Mouse (Mus musculus) spleen, adult 2 months (tissue): ENCODE measurements around the gene Rbpms2. TPM values are rescaled to one million over a fixed set of nuclear protein-coding genes. Genes with fewer than 3 reads are reported as not detected.

Experiments
- DNase-seq, 2 experiments: peaks; one replicate each; pipeline versions ENCODE4 v3.0.0 to v3.0.0-alpha.2; 2012 to 2021; ENCODE audit warnings: low spot score in 2 of 2, low read depth in 1 of 2
- H3K27ac ChIP-seq: fragments of 200-500 bp; 2 replicates; pipeline ENCODE4 v1.5.1; 2012; ENCODE audit warnings: low read length, inconsistent platforms; ENCODE audit not compliant: insufficient read depth
- H3K27me3 ChIP-seq: fragments of 200-500 bp; 2 replicates; pipeline ENCODE4 v1.6.1; 2012; ENCODE audit warnings: mild to moderate bottlenecking, moderate library complexity, low read length, inconsistent platforms; ENCODE audit not compliant: control insufficient read depth, insufficient read depth
- H3K36me3 ChIP-seq: fragments of 200-500 bp; 2 replicates; pipeline ENCODE4 v1.6.1; 2012; ENCODE audit warnings: mild to moderate bottlenecking, low read length, inconsistent platforms; ENCODE audit not compliant: control insufficient read depth, insufficient read depth
- H3K4me1 ChIP-seq: fragments of 200-500 bp; 2 replicates; pipeline ENCODE4 v1.6.1; 2011; ENCODE audit warnings: inconsistent platforms; ENCODE audit not compliant: control insufficient read depth, insufficient read depth, insufficient read length
- H3K4me3 ChIP-seq: fragments of 200-500 bp; 2 replicates; pipeline ENCODE4 v1.5.1; 2011; ENCODE audit warnings: mild to moderate bottlenecking, inconsistent platforms; ENCODE audit not compliant: insufficient read depth, insufficient read length; ENCODE audit errors: extremely low read depth
- CTCF ChIP-seq: fragments of 200-500 bp; IDR thresholded peaks from 2 replicates; pipeline ENCODE4 v1.5.1; 2011; ENCODE audit warnings: mild to moderate bottlenecking, inconsistent platforms; ENCODE audit not compliant: insufficient read depth, insufficient read length, insufficient replicate concordance; ENCODE audit errors: extremely low read depth
- POLR2A ChIP-seq: fragments of 200-500 bp; IDR thresholded peaks from 2 replicates; pipeline ENCODE4 v1.6.1; 2011; ENCODE audit warnings: low read depth, low read length, inconsistent platforms
- WGBS: fragments of 180-500 bp; shearing (Covaris S2); methylation state at CpG from one replicate; pipeline ENCODE4 v1.1.7; 2018; 5-methylcytosine and 5-hydroxymethylcytosine counted together
- polyA plus RNA-seq: library from polyadenylated mRNA; depleted of rRNA; stranded (reverse); fragments of >200 nt; gene quantifications from 2 replicates; pipeline ENCODE4 v1.2.3, GENCODE M21; 2012

The Rbpms2 gene
- polyA plus RNA-seq, 1 experiment = 13.9 TPM

DNA sequence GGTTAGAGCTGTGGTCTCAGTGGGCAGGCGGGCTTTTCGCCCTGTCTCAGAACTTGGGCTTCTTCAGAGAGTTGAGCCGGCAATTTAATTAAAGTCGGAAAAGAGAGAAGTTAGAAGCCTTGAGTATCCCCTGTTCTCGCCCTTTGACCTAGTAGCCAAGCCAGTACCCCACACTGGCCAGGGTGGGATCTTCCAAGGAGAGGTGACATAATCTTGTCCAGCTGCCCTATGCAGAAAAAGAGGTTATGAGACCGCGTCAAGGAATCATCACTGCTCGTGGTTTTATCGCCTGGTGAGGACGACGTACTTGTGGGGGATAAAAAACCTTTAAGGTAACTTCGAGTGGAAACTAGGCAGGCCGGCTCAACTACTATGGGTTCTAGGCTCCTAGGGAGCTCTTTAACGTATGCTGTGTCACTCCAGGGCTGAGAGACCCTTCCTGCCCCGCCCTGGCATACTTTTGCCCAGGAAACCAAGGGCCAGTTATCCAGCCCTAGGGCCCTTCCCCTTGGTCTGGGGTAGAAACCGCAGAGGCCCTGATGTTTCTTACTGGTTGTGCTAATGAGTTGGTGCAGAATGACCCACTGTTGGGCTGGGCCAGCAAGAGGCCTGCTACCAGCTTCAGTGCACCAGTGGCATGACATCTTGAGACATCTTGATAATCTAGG lies 2.0 kb downstream of the Rbpms2 start:
- Histone ChIP-seq H3K27me3 (peaks cover 25% of the 10 kb centered on the region), H3K4me1 (peaks cover 3% of the 10 kb centered on the region; the same call in 1 of the 2 replicates), H3K36me3 (no peaks in the 10 kb centered on the region), H3K4me3 (peak overlapping the region; percentile 72; the same call in 1 of the 2 replicates), H3K27ac (no peak overlapping the region)
- 32% methylated on average over 16 of the region's 16 CpGs for WGBS
- no peak for DNase-seq
- TF ChIP-seq POLR2A = no peak
- no peak for TF ChIP-seq CTCF

GRCm38 (mm10) chr9:65635766-65636165 lies 6.3 kb downstream of the Rbpms2 start:
- H3K36me3 ChIP-seq = no peaks in the 10 kb centered on the region
- WGBS = 68% methylated on average over 1 of the region's 1 CpGs

DNA sequence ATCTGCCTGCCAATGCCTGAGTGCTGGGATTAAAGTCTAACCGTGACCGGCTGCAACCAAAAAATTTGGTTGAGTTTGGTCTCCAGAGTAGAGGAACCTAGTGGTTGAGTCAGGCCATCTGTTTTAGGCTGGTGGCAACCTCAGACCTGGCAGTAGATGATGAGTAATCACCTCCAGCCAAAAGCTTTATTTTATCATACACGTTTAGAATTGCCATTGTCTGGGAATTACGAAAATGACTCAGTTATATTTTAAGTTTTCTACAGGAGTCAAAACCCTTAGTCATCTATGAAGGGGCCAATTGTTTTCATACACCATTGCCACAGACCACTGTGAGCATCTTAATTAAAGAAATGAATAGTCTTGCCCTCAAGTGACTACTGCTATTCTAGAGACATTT lies 7.5 kb downstream of the Rbpms2 start:
- H3K27ac ChIP-seq = no peak overlapping the region
- no peak overlapping the region for H3K4me3 ChIP-seq
- no peaks in the 10 kb centered on the region for H3K27me3 ChIP-seq
- TF ChIP-seq POLR2A (no peak), CTCF (no peak)
- H3K36me3 ChIP-seq = no peaks in the 10 kb centered on the region
- DNase-seq = no peak
- no peaks in the 10 kb centered on the region for H3K4me1 ChIP-seq
- 72% methylated on average over 4 of the region's 4 CpGs for WGBS

More at GRCm38 (mm10) chr9:65635766-65636165, 6.3 kb downstream of the Rbpms2 start:
- TF ChIP-seq CTCF = no peak
- TF ChIP-seq POLR2A = no peak
- no peak for DNase-seq
- Histone ChIP-seq H3K27ac (no peak overlapping the region), H3K4me3 (no peak overlapping the region), H3K27me3 (peaks cover 6% of the 10 kb centered on the region), H3K4me1 (no peaks in the 10 kb centered on the region; the same call in 1 of the 2 replicates)

DNA sequence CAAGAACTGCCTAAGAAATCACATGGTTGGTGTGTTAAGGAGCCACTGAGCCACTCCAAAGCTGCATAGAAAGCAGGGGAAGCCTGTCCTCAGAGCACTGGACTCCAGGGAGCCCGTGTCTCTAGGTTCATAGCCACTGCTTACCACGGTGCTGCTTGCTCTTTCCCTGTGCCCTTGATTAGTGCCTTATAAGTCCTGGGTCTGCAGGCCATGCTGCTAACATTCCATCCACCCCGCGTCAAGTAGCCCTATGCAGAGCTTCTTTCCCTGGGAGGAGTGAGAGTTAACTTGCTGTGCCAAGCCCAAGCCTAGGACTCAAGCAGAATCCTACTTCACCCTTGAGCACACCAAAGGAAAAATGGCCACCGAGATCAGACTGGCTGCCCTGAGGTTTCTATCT lies 9.6 kb downstream of the Rbpms2 start:
- TF ChIP-seq CTCF (no peak), POLR2A (no peak)
- no peak overlapping the region for H3K27ac ChIP-seq
- no peaks in the 10 kb centered on the region for H3K27me3 ChIP-seq
- no peaks in the 10 kb centered on the region for H3K4me1 ChIP-seq
- no peaks in the 10 kb centered on the region for H3K36me3 ChIP-seq
- no peak for DNase-seq
- 90% methylated on average over 5 of the region's 5 CpGs for WGBS
- H3K4me3 ChIP-seq = no peak overlapping the region

DNA sequence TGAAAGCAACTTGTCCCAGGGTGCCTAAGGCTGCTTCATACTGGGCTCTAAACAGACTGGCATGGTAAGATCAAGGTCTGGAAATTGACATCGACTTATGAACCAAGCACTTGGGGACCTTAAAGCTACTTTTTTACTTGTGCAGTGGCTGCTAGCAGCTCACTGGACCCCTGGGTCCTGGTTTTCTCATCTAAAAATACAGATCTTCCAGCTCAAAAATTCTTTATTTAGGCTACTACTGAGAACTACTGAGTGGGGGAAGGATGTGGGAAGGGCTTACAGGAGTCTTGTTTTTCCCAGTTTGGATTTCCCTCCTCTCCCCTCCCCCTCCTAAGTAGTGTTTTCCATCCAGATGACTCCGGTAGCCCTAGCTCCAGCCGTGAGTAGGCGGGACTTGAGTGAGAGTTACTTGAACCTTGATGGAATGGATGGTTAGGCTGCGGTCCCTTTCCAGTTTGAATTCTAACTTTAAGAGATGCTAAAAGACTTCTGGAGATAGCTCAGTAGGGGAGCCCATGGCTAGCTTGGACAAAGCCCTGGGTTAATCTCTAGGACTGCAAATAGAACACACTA lies 11.5 kb downstream of the Rbpms2 start:
- no peak for DNase-seq

GRCm38 (mm10) chr9:65641446-65642052 lies 12.1 kb downstream of the Rbpms2 start:
- H3K27me3 ChIP-seq = no peaks in the 10 kb centered on the region
- H3K36me3 ChIP-seq = no peaks in the 10 kb centered on the region
- no peak overlapping the region for H3K27ac ChIP-seq
- 65% methylated on average over 12 of the region's 12 CpGs for WGBS
- no peaks in the 10 kb centered on the region for H3K4me1 ChIP-seq
- H3K4me3 ChIP-seq = no peak overlapping the region
- no peak for DNase-seq
- TF ChIP-seq POLR2A = no peak
- TF ChIP-seq CTCF = no peak

More for the DNA sequence above, 11.5 kb downstream of the Rbpms2 start:
- TF ChIP-seq CTCF (no peak), POLR2A (no peak)
- Histone ChIP-seq H3K27ac (no peak overlapping the region), H3K4me1 (no peaks in the 10 kb centered on the region), H3K4me3 (no peak overlapping the region), H3K36me3 (no peaks in the 10 kb centered on the region), H3K27me3 (no peaks in the 10 kb centered on the region)
- WGBS = 69% methylated on average over 5 of the region's 5 CpGs

DNA sequence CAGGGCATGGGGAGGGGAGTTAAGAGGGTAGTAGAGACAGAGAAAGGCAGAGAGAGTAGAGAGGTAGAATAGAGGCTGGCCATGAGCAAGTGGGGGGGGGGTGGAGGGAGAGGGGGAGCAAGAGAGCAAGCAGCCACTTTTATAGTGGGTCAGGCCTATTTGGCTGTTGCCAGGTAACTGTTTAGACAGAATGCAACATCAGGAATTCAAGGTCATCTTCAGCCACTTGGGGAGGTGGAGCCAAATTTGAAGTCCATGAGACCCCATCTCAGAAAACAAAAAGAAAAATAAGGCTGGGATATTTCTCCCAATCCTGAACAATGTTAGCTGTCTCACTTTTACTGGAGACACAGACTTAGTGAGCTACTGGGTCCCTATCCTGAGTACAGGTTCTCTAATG lies 13.1 kb downstream of the Rbpms2 start:
- no peak overlapping the region for H3K4me3 ChIP-seq
- TF ChIP-seq POLR2A (no peak), CTCF (no peak)
- no peaks in the 10 kb centered on the region for H3K36me3 ChIP-seq
- no peak for DNase-seq
- H3K27ac ChIP-seq = no peak overlapping the region
- H3K4me1 ChIP-seq = no peaks in the 10 kb centered on the region
- H3K27me3 ChIP-seq = no peaks in the 10 kb centered on the region
